Mouse (Mus musculus) small intestine, adult 2 months (tissue): ENCODE results near the gene Rfx6.

Source experiments
- CTCF ChIP-seq: fragments of 200-500 bp; IDR thresholded peaks from 2 replicates; pipeline ENCODE4 v1.5.1; 2012; ENCODE audit warnings: low read depth, mild to moderate bottlenecking, control low read depth, inconsistent platforms, low read length, moderate library complexity, mixed read lengths; ENCODE audit not compliant: insufficient replicate concordance, insufficient read length; ENCODE audit errors: extremely low read depth
- POLR2A ChIP-seq: fragments of 200-500 bp; IDR thresholded peaks from 2 replicates; pipeline ENCODE4 v1.6.1; 2012; ENCODE audit warnings: low read depth, mild to moderate bottlenecking, control low read depth, inconsistent platforms, low read length, moderate library complexity

- TF ChIP-seq CTCF (no peak), POLR2A (no peak)
These were observed 102.1 kb downstream of the Rfx6 start for GRCm38 (mm10) chr10:51779648-51780047.
